Mouse (Mus musculus) liver, embryonic 13.5 days (tissue): ENCODE measurements around the gene Tmbim6. TPM values are rescaled to one million over a fixed set of nuclear protein-coding genes. Genes with fewer than 3 reads are reported as not detected.

ENCODE experiments used
- ATAC-seq: fragments of 200-750 bp; cut with Nextera tagmentation; 2 replicates; pipeline ENCODE4 v1.8.0; 2017; ENCODE audit warnings: low read depth, mild to moderate bottlenecking, moderate number of reproducible peaks, moderate library complexity
- DNase-seq: peaks from one replicate; pipeline ENCODE4 v3.0.0; 2022
- H3K27ac ChIP-seq: fragments of 300-500 bp; sonication (generic); 2 replicates; pipeline ENCODE4 v1.5.1; 2015; ENCODE audit warnings: moderate library complexity, mild to moderate bottlenecking, inconsistent platforms
- H3K27me3 ChIP-seq: fragments of 300-500 bp; sonication (generic); 2 replicates; pipeline ENCODE4 v1.6.1; 2015; ENCODE audit warnings: mild to moderate bottlenecking, inconsistent platforms
- H3K36me3 ChIP-seq: fragments of 300-500 bp; sonication (generic); 2 replicates; pipeline ENCODE4 v1.6.1; 2015; ENCODE audit warnings: mild to moderate bottlenecking, inconsistent platforms
- H3K4me1 ChIP-seq: fragments of 300-500 bp; sonication (generic); replicated peaks from 2 replicates; pipeline ENCODE4 v1.6.1; 2015; ENCODE audit warnings: inconsistent platforms
- H3K4me2 ChIP-seq: fragments of 300-500 bp; sonication (generic); 2 replicates; pipeline ENCODE4 v1.6.1; 2015; ENCODE audit warnings: inconsistent platforms, mild to moderate bottlenecking, moderate library complexity
- H3K4me3 ChIP-seq: fragments of 300-500 bp; sonication (generic); replicated peaks from 2 replicates; pipeline ENCODE4 v1.5.1; 2015; ENCODE audit warnings: mild to moderate bottlenecking, inconsistent platforms
- H3K9ac ChIP-seq: fragments of 300-500 bp; sonication (generic); 2 replicates; pipeline ENCODE4 v1.6.1; 2015; ENCODE audit warnings: mild to moderate bottlenecking, inconsistent platforms
- H3K9me3 ChIP-seq: fragments of 300-500 bp; sonication (generic); replicated peaks from 2 replicates; pipeline ENCODE4 v1.6.1; 2016; ENCODE audit warnings: inconsistent platforms
- WGBS: fragments of 180-500 bp; shearing (Covaris S2); methylation state at CpG from one replicate; pipeline ENCODE4 v1.1.7; 2015; ENCODE audit not compliant: insufficient replicate concordance; 5-methylcytosine and 5-hydroxymethylcytosine counted together
- polyA plus RNA-seq: library from polyadenylated mRNA; unstranded; fragments of >200 nt; fragmentation: Nextera tagmentation; extraction: Ambion mirVana; gene quantifications from 2 replicates; pipeline ENCODE4 v1.2.1, GENCODE M21; 2015

Gene Tmbim6
- polyA plus RNA-seq, 1 experiment from 2014 or later: 188 TPM

- peaks cover 40% of the 10 kb centered on the region for H3K4me1 ChIP-seq
- 69% methylated on average over 3 of the region's 3 CpGs for WGBS
- H3K4me2 ChIP-seq: no peak overlapping the region
- ATAC-seq: no peak
- H3K36me3 ChIP-seq: no peaks in the 10 kb centered on the region
- H3K27ac ChIP-seq: no peak overlapping the region
- no peak for DNase-seq
- no peaks in the 10 kb centered on the region for H3K9me3 ChIP-seq
- peaks cover 15% of the 10 kb centered on the region for H3K27me3 ChIP-seq
- no peak overlapping the region for H3K4me3 ChIP-seq
- H3K9ac ChIP-seq: no peak overlapping the region
Observed at GRCm38 (mm10) chr15:99455415-99455814, 62.7 kb downstream of the Tmbim6 start.

- 30% methylated on average over 7 of the region's 7 CpGs for WGBS
- no peak for DNase-seq
- H3K9ac ChIP-seq: peak overlapping the region; percentile 76; the same call in 1 of the 2 replicates
Observed at GRCm38 (mm10) chr15:99456338-99456962, 63.8 kb downstream of the Tmbim6 start.

GRCm38 (mm10) chr15:99456963-99457605 lies 64.4 kb downstream of the Tmbim6 start:
- Histone ChIP-seq H3K9ac (peak overlapping the region; percentile 76), H3K36me3 (no peaks in the 10 kb centered on the region), H3K4me2 (peak overlapping the region; percentile 89), H3K4me1 (peaks cover 35% of the 10 kb centered on the region), H3K27me3 (peaks cover 15% of the 10 kb centered on the region), H3K4me3 (peak overlapping the region; percentile 70), H3K27ac (peak overlapping the region; percentile 66), H3K9me3 (no peaks in the 10 kb centered on the region)
- peak; percentile 35 for ATAC-seq
- DNase-seq: no peak
- under 1% methylated on average over 42 of the region's 43 CpGs for WGBS

More at GRCm38 (mm10) chr15:99456338-99456962, 63.8 kb downstream of the Tmbim6 start:
- no peak for ATAC-seq
- H3K4me2 ChIP-seq: peak overlapping the region; percentile 89
- peak overlapping the region; percentile 66; the same call in 1 of the 2 replicates for H3K27ac ChIP-seq
- H3K9me3 ChIP-seq: no peaks in the 10 kb centered on the region
- no peaks in the 10 kb centered on the region for H3K36me3 ChIP-seq
- H3K4me1 ChIP-seq: peaks cover 35% of the 10 kb centered on the region
- H3K4me3 ChIP-seq: peak overlapping the region; percentile 70
- peaks cover 15% of the 10 kb centered on the region for H3K27me3 ChIP-seq

- peak within 1 kb of the TSS; percentile 89 for H3K4me2 ChIP-seq
- no peaks in the 10 kb centered on the region for H3K36me3 ChIP-seq
- WGBS: under 1% methylated on average over 45 of the region's 45 CpGs
- peaks cover 15% of the 10 kb centered on the region for H3K27me3 ChIP-seq
- H3K4me1 ChIP-seq: peaks cover 32% of the 10 kb centered on the region
- H3K9ac ChIP-seq: peak within 1 kb of the TSS; percentile 76
- DNase-seq (peak; percentile 78), ATAC-seq (peak; percentile 93)
- H3K4me3 ChIP-seq: peak within 1 kb of the TSS; percentile 70
- no peaks in the 10 kb centered on the region for H3K9me3 ChIP-seq
- peak within 1 kb of the TSS; percentile 66 for H3K27ac ChIP-seq
Observed at GRCm38 (mm10) chr15:99457606-99458401, 65.1 kb downstream of the Tmbim6 start, which contains the start of gene Nckap5l. Gene Nckap5l (minus strand): TSS chr15:99457748.

Other genes starting within 250 kb of the Tmbim6 start
- 0.05 and 0.06 TPM in 2 replicates for gene Kcnh3, start 168.0 kb upstream of the Tmbim6 start, polyA plus RNA-seq
- 59.0 and 59.2 TPM in 2 replicates for gene Mcrs1, start 140.9 kb upstream of the Tmbim6 start, polyA plus RNA-seq
- 8.2 and 8.9 TPM in 2 replicates for gene Prpf40b, start 97.8 kb upstream of the Tmbim6 start, polyA plus RNA-seq
- 0.06 TPM in 1 of 2 replicates, not detected in the other for gene Fam186b, start 97.0 kb upstream of the Tmbim6 start, polyA plus RNA-seq
- 3.4 and 3.7 TPM in 2 replicates for gene Fmnl3, start 22.4 kb upstream of the Tmbim6 start, polyA plus RNA-seq
- gene Nckap5l, start 64.9 kb downstream of the Tmbim6 start, polyA plus RNA-seq: 0.85 and 1.1 TPM in 2 replicates
- gene Bcdin3d, start 81.8 kb downstream of the Tmbim6 start, polyA plus RNA-seq: 7.3 and 7.4 TPM in 2 replicates
- gene Faim2, start 135.3 kb downstream of the Tmbim6 start, polyA plus RNA-seq: 0.06 and 0.16 TPM in 2 replicates
- gene Aqp2, start 186.2 kb downstream of the Tmbim6 start, polyA plus RNA-seq: not detected in 2 replicates
- 0.08 and 0.24 TPM in 2 replicates for gene Aqp5, start 197.9 kb downstream of the Tmbim6 start, polyA plus RNA-seq
- not detected in 2 replicates for gene Aqp6, start 208.5 kb downstream of the Tmbim6 start, polyA plus RNA-seq